Comparison of ENCODE assay signal across 9 mouse cellular contexts in the genomic region with DNA sequence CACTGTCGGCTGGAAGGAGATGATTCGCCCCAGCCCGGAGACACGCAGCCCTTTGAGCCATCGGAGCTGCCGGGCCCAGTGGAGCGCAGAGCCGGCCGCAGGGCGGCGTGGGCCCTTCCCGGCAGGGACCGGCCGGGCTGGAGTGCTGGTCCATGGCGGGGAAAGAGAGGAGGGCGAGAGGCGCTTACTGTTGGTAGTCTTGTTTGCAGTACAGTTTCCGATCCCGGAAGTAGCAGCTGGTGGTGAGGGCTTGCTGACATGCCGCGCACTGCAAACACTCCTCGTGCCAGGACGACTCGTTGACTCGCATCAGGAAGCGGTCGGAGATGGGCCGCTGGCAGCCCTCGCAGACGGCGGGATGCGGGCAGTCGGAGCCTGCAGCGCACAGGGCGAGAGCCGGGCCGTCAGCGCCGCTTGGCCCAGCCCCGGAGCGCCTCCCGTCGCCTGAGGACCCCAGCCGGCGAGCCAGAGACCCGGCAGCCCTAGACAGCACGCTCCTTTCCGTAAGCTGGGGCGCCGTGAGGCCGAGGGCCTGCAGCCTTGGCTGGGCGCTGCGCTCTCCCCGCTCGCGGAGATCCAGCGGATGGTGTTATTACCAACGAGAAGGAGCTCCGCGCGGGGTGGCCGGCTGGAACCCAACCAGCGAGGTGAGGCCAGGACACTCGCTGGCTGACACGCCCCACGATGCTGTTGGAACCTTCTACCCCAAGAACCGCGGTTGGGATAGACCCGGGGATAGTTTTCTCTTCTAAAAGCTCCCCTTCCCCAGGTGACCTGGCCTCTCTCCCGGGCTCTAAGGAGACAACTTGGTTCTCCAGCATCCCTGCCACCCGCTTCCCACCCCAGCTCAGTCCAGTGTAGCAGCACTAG. TPM values are rescaled to one million over a fixed set of nuclear protein-coding genes. Genes with fewer than 3 reads are reported as not detected.
DNase-seq lines count a peak whose midpoint lies in the region; ATAC-seq and TF ChIP-seq lines count a peak whose summit lies in the region.
"Had no signal": no experiment of that assay in that cellular context is flagged by ENCODE, and none has a peak within 500 bp of the region (broad histone marks: within the 10 kb centered on the region; RNA-seq: fewer than 3 reads in every experiment).

No protein-coding gene starts in this region.

- no peak for TF ChIP-seq CTCF in midbrain, postnatal 0 days (IDR thresholded peaks at IDR 0.05)

- under 1% methylated on average over 70 of the region's 71 CpGs for WGBS in limb, embryonic 11.5 days
- WGBS in midbrain, postnatal 0 days, result under 1% methylated on average over 70 of the region's 71 CpGs

- H3K4me3 ChIP-seq in limb, embryonic 11.5 days (ENCODE audit: low read depth, low read length), result peak overlapping the region; percentile 80
- H3K4me3 ChIP-seq in midbrain, postnatal 0 days (ENCODE audit: low read depth, low read length), result peak overlapping the region; percentile 26

- H3K4me2 ChIP-seq in limb, embryonic 11.5 days (ENCODE audit: low read depth, severe bottlenecking), result peak overlapping the region; percentile 79
- peak overlapping the region; percentile 26; the same call in 1 of the 2 replicates for H3K4me2 ChIP-seq in midbrain, postnatal 0 days (ENCODE audit: low read depth, low read length, poor library complexity, severe bottlenecking)

- no peaks in the 10 kb centered on the region for H3K36me3 ChIP-seq in limb, embryonic 11.5 days (ENCODE audit: control insufficient read depth, insufficient read depth, low read length)
- no peaks in the 10 kb centered on the region for H3K36me3 ChIP-seq in midbrain, postnatal 0 days (ENCODE audit: insufficient read depth, low read length)

- intact Hi-C loops in left cerebral cortex, postnatal 4 days (cut with DNase I), result loop anchor here (5.0 kb wide), 1 partner anchor 152 kb away; no protein-coding TSS in a partner anchor
- intact Hi-C loops in gastrocnemius, postnatal 14 days (cut with DNase I; ENCODE audit: low total_unique reads), result loop anchor here (5.0 kb wide), 1 partner anchor 72 kb away; no protein-coding TSS in a partner anchor

- DNase-seq in left cerebral cortex, postnatal 4 days, result peak; percentile 39
- DNase-seq in left cerebral cortex, adult 11 months (ENCODE audit: low spot score), result no peak
- DNase-seq in gastrocnemius, postnatal 14 days, result peak; percentile 28
- DNase-seq in limb, embryonic 11.5 days (ENCODE audit: low spot score), result peak; percentile 73
- DNase-seq in midbrain, postnatal 0 days (ENCODE audit: low spot score), result no peak
- no peak for DNase-seq in frontal cortex, postnatal 14 days (ENCODE audit: low spot score in 2 of 2)
- DNase-seq in spleen, postnatal 14 days (ENCODE audit: low spot score in 2 of 2), result no peak
- DNase-seq in c-Kit-positive CD71-positive TER-119-positive erythroid progenitor cells, embryonic 14.5 days (ENCODE audit: low spot score), result no peak

- no peaks in the 10 kb centered on the region for H3K9me3 ChIP-seq in limb, embryonic 11.5 days (ENCODE audit: control insufficient read depth, low read length)
- H3K9me3 ChIP-seq in midbrain, postnatal 0 days (ENCODE audit: low read length), result no peaks in the 10 kb centered on the region

- peak overlapping the region; percentile 93 for H3K27ac ChIP-seq in limb, embryonic 11.5 days (replicated peaks; ENCODE audit: low read depth, low read length)
- no peak overlapping the region for H3K27ac ChIP-seq in midbrain, postnatal 0 days (ENCODE audit: low read depth, low read length)

- peak overlapping the region; percentile 96 for H3K9ac ChIP-seq in limb, embryonic 11.5 days (ENCODE audit: low read length)
- H3K9ac ChIP-seq in midbrain, postnatal 0 days (replicated peaks; ENCODE audit: low read length, poor library complexity, severe bottlenecking), result no peak overlapping the region

- peaks cover 51% of the 10 kb centered on the region for H3K27me3 ChIP-seq in limb, embryonic 11.5 days (ENCODE audit: control insufficient read depth, insufficient read depth, low read length)
- peaks cover 72% of the 10 kb centered on the region for H3K27me3 ChIP-seq in midbrain, postnatal 0 days (ENCODE audit: insufficient read depth, low read length)

- peaks cover 11% of the 10 kb centered on the region for H3K4me1 ChIP-seq in limb, embryonic 11.5 days (ENCODE audit: control insufficient read depth, insufficient read depth, low read length)
- no peaks in the 10 kb centered on the region for H3K4me1 ChIP-seq in midbrain, postnatal 0 days (ENCODE audit: insufficient read depth, low read length)

- no peak for ATAC-seq in limb, embryonic 11.5 days (ENCODE audit: insufficient number of reproducible peaks, low FRiP score, low TSS enrichment, low read depth)
- no peak for ATAC-seq in midbrain, postnatal 0 days (ENCODE audit: low FRiP score)

RNA-seq across cellular contexts. Expression of a gene that starts 0.8 kb away (rescaled TPM):
- total RNA-seq in left cerebral cortex, postnatal 4 days (2021), result under 1 TPM; 0.24 to 0.26 TPM
- total RNA-seq in gastrocnemius, postnatal 14 days (2021), result under 1 TPM; 0.39 to 0.51 TPM
- 10.2 and 10.6 TPM in 2 replicates for polyA plus RNA-seq in limb, embryonic 11.5 days (2014; fragmentation: Nextera tagmentation; extraction: Ambion mirVana)
- total RNA-seq in midbrain, postnatal 0 days (2014; rRNA removed), result 7.0 and 8.4 TPM in 2 replicates
- polyA plus RNA-seq in midbrain, postnatal 0 days (2015; fragmentation: Nextera tagmentation; extraction: Ambion mirVana), result 0.65 and 0.83 TPM in 2 replicates
- total RNA-seq: liver, adult 2 months had no signal
- polyA plus RNA-seq: liver, adult 2 months had no signal

Comparison
In these comparisons a context has a peak if more than half of its experiments do, and no peak if none do; other contexts are left out.
1. DNase-seq: peak in left cerebral cortex, postnatal 4 days (single experiment), gastrocnemius, postnatal 14 days (single experiment) and limb, embryonic 11.5 days (single experiment); none in left cerebral cortex, adult 11 months (single experiment), midbrain, postnatal 0 days (single experiment), frontal cortex, postnatal 14 days (0 of 2), spleen, postnatal 14 days (0 of 2) and c-Kit-positive CD71-positive TER-119-positive erythroid progenitor cells, embryonic 14.5 days (single experiment).